Mouse (Mus musculus): ENCODE results near the gene Esrrg. TPM values are rescaled to one million over a fixed set of nuclear protein-coding genes. Genes with fewer than 3 reads are reported as not detected.

Esrrg gene
- polyA plus RNA-seq (2014; fragmentation: Nextera tagmentation; extraction: Ambion mirVana): 0.85 and 1.8 TPM in 2 replicates

DNA sequence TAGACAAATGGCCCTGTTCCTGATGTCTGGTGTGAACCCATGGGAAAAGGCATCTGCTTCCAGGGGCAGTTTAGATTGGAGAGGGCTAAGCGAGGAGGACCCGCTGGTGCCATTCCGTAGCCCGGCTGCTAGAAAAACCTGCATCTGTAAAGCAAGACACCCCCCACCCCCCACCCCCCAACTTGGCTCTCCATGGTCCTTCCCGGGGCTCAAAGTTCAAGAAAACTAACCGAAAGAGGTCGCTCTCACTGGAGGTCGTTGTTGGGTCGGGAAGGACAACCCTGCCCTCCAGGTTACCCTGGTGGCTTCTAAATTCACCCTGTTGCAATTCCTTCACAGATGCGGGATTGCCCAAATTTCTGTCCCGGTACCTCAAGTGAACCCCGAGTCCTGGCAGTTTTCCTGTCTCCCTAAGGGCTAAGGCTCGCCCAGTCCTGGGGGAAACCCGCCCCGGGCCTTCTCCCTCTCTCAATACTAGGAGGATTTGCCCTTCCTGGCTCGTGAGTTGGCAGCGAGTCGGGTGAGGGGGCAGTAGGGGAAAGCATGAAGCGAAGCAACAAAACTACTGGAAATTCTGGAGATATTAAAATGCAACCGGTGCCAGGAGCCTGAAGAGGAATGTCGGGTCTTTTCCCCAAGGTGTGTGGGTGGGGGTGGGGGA lies at the start of gene Esrrg:
Gene Esrrg (plus strand): TSS at position 531 of the 661 bp plus-strand sequence.
- Histone ChIP-seq H3K27ac (ENCODE audit: low read depth) (no peak within 1 kb of the TSS), H3K27me3 (ENCODE audit: insufficient read depth, low read length) (peaks cover 79% of the 10 kb centered on the region), H3K9me3 (ENCODE audit: low read depth, low read length) (no peaks in the 10 kb centered on the region), H3K9ac (peak within 1 kb of the TSS; percentile 46), H3K4me2 (peak within 1 kb of the TSS; percentile 94), H3K4me1 (ENCODE audit: insufficient read depth) (no peaks in the 10 kb centered on the region), H3K4me3 (ENCODE audit: low read depth, low read length) (peak within 1 kb of the TSS; percentile 49), H3K36me3 (ENCODE audit: insufficient read depth) (no peaks in the 10 kb centered on the region)
- ATAC-seq (ENCODE audit: insufficient read depth) (no peak), DNase-seq (peak; percentile 22)
- TF ChIP-seq CTCF (IDR thresholded peaks at IDR 0.05; ENCODE audit: low read depth): no peak
- 2% methylated on average over 21 of the region's 21 CpGs for WGBS

DNA sequence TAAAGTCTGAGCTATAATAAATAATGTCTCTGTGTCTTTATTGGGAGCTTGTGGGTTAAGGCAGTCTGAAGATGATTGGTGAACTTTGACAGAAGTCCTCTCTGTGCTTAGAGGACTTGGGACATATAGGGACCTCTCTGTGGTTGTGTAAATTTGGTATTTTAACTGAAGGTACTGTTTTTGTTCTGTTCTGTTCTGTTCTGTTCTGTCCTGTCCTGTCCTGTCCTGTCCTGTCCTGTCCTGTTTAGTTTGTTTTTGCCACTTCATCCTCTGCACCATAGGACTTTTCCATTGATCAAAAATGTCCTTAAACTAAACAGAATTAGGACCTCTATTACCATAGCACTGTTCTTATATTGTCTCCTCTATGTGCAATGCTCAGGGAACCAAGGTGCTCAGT lies 24.6 kb upstream of the Esrrg start:
- Histone ChIP-seq H3K27ac (ENCODE audit: low read depth) (no peak overlapping the region), H3K4me1 (ENCODE audit: insufficient read depth) (peaks cover 7% of the 10 kb centered on the region; the same call in 1 of the 2 replicates), H3K27me3 (ENCODE audit: insufficient read depth, low read length) (no peaks in the 10 kb centered on the region), H3K9ac (no peak overlapping the region), H3K4me3 (ENCODE audit: low read depth, low read length) (no peak overlapping the region), H3K9me3 (ENCODE audit: low read depth, low read length) (no peaks in the 10 kb centered on the region), H3K4me2 (no peak overlapping the region), H3K36me3 (ENCODE audit: insufficient read depth) (no peaks in the 10 kb centered on the region)
- DNase-seq: no peak
- no peak for TF ChIP-seq CTCF (IDR thresholded peaks at IDR 0.05; ENCODE audit: low read depth)
- no peak for ATAC-seq (ENCODE audit: insufficient read depth)

DNA sequence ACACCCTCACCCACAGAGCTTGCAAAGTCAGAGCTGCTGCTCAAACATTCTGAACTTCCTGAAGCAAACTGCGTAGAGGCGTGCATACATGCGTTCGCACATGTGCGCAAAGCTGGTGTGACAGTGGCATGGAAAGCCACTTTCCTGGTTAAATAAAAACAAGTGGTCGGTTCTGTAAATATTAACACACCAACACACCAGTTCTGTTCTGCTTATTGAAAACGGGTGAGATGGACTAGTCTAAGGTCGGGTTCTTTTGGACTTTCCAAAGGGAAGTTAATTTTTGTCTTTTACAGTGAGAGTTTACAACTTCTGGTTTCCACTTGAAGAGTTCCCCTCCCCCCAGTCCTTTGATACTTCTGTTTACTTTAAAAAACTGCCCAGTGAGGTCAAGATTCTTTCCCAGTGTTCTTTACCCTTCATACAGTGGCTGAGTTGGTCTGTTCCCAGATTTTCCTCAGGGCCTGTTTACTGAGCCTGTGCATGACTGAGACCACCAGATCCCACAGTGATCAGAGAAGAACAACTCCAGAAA lies 22.0 kb upstream of the Esrrg start:
- no peaks in the 10 kb centered on the region for H3K27me3 ChIP-seq (ENCODE audit: insufficient read depth, low read length)
- ATAC-seq (ENCODE audit: insufficient read depth) (peak; percentile 54; the same call in 1 of the 2 replicates), DNase-seq (peak; percentile 46)
- WGBS: 60% methylated on average over 8 of the region's 8 CpGs
- H3K9me3 ChIP-seq (ENCODE audit: low read depth, low read length): no peaks in the 10 kb centered on the region
- no peak overlapping the region for H3K4me2 ChIP-seq
- no peak overlapping the region for H3K4me3 ChIP-seq (ENCODE audit: low read depth, low read length)
- peaks cover 7% of the 10 kb centered on the region; the same call in 1 of the 2 replicates for H3K4me1 ChIP-seq (ENCODE audit: insufficient read depth)
- TF ChIP-seq CTCF (IDR thresholded peaks at IDR 0.05; ENCODE audit: low read depth): no peak
- H3K36me3 ChIP-seq (ENCODE audit: insufficient read depth): no peaks in the 10 kb centered on the region
- no peak overlapping the region for H3K27ac ChIP-seq (ENCODE audit: low read depth)
- H3K9ac ChIP-seq: no peak overlapping the region

DNA sequence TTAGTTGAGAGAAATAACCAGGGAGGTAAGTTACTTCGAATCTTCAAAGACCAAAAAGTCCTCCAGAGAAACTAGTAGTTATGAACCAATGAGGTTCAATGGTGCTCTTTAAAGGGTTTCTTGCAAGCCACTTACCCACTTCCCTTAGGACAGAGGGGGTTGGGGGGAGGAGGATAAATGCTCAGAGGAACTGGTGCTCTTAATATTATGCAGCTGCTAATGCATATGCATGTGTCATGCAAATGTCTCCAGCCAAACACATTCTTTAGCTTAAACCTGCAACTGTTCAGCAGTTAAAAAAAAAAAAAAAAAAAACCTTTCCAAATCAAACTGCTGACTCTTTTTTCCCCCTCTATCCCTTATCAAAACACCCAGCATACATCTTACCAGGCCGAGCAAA lies 5.6 kb upstream of the Esrrg start:
- H3K4me2 ChIP-seq: no peak overlapping the region
- 47% methylated on average over 2 of the region's 2 CpGs for WGBS
- H3K27me3 ChIP-seq (ENCODE audit: insufficient read depth, low read length): peaks cover 47% of the 10 kb centered on the region
- H3K9ac ChIP-seq: no peak overlapping the region
- ATAC-seq (ENCODE audit: insufficient read depth) (no peak), DNase-seq (no peak)
- H3K9me3 ChIP-seq (ENCODE audit: low read depth, low read length): no peaks in the 10 kb centered on the region
- TF ChIP-seq CTCF (IDR thresholded peaks at IDR 0.05; ENCODE audit: low read depth): no peak
- H3K27ac ChIP-seq (ENCODE audit: low read depth): no peak overlapping the region
- H3K4me3 ChIP-seq (ENCODE audit: low read depth, low read length): no peak overlapping the region
- no peaks in the 10 kb centered on the region for H3K4me1 ChIP-seq (ENCODE audit: insufficient read depth)
- H3K36me3 ChIP-seq (ENCODE audit: insufficient read depth): no peaks in the 10 kb centered on the region

DNA sequence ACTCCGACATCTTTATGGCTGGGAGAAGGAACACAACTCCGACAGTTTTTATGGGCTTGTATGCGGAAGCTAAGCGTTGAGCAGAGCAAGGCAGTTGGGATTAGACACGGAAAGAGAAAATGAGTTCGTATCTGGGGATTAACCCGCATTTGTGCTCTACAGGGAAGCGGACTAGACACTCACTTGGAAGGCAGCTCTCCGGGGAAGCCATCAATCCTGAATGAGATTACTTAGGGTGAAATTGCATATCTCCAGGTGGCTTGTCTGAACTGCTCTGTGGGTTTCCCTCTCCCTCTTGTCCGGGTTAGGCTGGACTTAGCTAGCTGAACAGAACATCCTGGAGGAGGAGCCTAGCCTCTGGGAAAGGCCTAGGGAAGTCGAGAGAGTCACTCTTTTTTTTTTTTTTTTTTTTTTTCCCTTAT lies 4.5 kb upstream of the Esrrg start:
- ATAC-seq (ENCODE audit: insufficient read depth): no peak
- peak overlapping the region; percentile 21 for H3K4me2 ChIP-seq
- TF ChIP-seq CTCF (IDR thresholded peaks at IDR 0.05; ENCODE audit: low read depth): no peak

DNA sequence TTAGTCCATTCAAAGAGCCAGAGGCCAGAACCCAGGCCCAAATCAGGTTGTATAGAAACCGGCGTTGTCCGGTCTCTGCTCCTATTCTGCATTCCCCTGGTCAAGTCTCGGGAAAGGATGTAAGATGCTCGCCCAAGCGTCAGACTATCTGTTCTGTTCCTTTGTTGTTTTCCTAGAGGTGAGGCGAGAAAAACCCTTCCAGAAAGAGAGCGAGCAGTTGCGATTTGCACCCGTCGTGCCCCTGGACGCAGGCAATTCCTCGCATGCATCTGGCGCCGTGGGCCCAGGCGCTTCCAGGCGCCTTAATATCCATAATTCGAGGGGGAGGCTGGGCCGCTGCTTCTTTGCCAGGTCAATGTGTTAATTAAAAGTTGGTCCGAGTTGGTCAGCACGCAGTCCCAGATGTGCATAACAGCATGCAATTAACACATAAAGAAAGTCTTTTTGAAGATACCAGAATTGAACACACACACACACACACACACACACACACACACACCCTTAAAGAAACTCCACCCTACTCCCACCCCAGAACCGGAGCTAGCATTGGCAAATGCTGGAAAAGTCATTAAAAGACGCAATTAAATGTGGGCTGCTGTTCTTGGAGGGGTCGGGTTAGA lies 3.8 kb upstream of the Esrrg start:
- Histone ChIP-seq H3K36me3 (ENCODE audit: insufficient read depth) (no peaks in the 10 kb centered on the region), H3K4me1 (ENCODE audit: insufficient read depth) (no peaks in the 10 kb centered on the region), H3K27ac (ENCODE audit: low read depth) (no peak overlapping the region), H3K4me3 (ENCODE audit: low read depth, low read length) (peak overlapping the region; percentile 21), H3K27me3 (ENCODE audit: insufficient read depth, low read length) (peaks cover 65% of the 10 kb centered on the region), H3K4me2 (peak overlapping the region; percentile 50), H3K9me3 (ENCODE audit: low read depth, low read length) (no peaks in the 10 kb centered on the region), H3K9ac (no peak overlapping the region)
- 19% methylated on average over 24 of the region's 24 CpGs for WGBS
- no peak for TF ChIP-seq CTCF (IDR thresholded peaks at IDR 0.05; ENCODE audit: low read depth)
- no peak for DNase-seq
- ATAC-seq (ENCODE audit: insufficient read depth): no peak

More for the DNA sequence above, 4.5 kb upstream of the Esrrg start:
- Histone ChIP-seq H3K27me3 (ENCODE audit: insufficient read depth, low read length) (peaks cover 58% of the 10 kb centered on the region), H3K4me3 (ENCODE audit: low read depth, low read length) (no peak overlapping the region), H3K4me1 (ENCODE audit: insufficient read depth) (no peaks in the 10 kb centered on the region), H3K9me3 (ENCODE audit: low read depth, low read length) (no peaks in the 10 kb centered on the region), H3K36me3 (ENCODE audit: insufficient read depth) (no peaks in the 10 kb centered on the region), H3K9ac (no peak overlapping the region), H3K27ac (ENCODE audit: low read depth) (no peak overlapping the region)
- 8% methylated on average over 11 of the region's 11 CpGs for WGBS
- DNase-seq: peak; percentile 27
